Mouse (Mus musculus) brain, embryonic 18.5 days (tissue): Measurements from ENCODE around the gene Mc1r.
A peak's percentile ranks its signal among the peaks of the same experiment; 100 is the strongest.

Experiments used
- DNase-seq: peaks from one replicate; pipeline ENCODE4 v3.0.0-alpha.2; 2012; ENCODE audit warnings: low read depth, low spot score

Mc1r gene

DNA sequence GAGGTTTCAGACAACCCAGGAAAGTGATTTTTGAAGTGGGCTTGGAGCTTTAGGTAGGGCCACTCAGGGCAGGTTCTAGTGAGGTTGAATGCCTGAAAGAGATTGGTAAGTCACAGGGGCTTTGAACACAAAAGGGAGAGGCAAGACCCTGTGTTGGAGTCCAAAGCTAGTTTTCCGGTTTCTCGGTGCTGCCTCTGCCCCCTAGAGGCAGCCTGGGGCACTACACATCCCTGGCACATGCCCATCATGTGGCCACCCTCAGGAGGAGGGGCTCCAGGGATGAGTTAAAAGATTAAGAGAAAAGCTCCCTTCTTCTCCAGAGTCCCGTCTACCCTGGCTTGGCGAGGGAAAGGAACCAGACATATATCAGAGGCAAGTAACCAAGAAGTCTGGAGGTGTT, at the start of gene Mc1r:
Gene Mc1r, plus strand, starts transcription at position 322 of the 400 bp plus-strand sequence.
- no peak for DNase-seq

DNA sequence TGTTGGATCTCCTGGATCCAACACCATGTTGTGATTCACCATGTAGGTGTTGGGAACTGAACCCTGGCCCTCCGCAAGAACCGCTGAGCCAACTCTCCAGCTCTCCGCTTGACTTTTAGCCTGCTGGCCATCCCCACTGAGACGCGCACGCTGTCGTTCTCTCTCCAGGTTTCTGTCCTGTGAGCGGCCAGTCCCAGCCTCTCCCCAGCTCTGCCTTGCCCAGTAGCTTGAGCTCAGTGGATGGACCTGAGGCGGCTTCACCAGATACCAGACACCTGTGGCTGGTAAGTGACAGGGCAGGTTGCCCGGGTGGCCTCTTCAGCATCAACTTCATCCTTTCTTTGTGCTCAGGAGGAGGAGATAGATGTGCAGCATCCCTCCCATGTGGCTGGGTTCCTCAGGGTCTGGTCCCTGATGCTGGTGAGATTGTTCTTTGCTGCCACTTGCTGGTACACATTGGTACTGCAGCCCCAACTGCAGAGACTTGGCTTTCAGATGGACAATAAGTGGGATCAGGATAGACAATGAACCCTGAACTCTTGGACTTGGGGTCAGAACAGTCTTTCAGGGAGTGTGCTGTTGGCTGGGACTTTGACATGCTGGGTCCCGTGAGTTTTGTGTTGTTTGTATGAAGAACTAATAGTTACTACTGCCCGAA, 45.7 kb upstream of the Mc1r start:
- DNase-seq: peak; percentile 54

DNA sequence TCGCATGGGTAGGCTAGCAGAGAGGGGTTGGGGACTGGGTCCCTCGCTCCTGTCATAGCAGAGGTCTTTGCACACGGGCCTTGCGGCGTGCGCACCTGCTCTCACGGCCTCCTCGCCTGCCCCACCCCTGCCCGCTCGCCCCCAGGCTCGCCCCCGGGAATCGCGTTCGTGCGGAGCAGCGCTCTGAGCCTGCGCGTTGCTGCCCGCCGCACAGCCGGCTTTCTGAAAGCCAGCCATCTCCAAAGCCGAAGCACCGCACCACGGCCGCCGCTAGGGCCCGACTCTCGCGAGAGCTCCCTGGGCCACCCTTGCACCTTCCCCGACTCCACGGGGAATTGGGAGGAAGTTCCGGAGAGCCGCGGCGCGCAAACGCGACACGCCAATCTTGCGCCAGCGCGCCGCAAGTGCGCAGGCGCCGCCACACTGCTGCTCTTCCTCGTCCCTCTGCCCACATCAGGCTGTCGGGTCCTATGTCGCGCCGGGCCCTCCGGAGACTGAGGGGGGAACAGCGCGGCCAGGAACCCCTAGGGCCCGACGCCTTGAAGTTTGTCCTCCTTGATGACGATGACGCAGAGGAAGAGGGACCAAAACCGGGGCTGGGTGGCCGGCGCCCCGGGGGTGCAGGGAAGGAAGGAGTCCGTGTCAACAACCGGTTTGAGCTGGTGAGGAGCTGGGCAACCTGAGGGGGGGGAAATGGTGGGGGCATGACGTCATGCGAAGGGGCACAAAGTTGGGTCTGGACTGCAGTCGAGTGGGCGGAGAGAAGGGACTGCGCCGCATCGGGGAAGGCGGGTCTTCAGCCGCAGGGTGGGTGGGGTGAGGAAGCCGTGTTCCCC, 33.3 kb upstream of the Mc1r start, which contains the start of gene Tcf25:
Gene Tcf25, plus strand, starts transcription at position 351 of the 836 bp plus-strand sequence.
- DNase-seq: peak; percentile 93

DNA sequence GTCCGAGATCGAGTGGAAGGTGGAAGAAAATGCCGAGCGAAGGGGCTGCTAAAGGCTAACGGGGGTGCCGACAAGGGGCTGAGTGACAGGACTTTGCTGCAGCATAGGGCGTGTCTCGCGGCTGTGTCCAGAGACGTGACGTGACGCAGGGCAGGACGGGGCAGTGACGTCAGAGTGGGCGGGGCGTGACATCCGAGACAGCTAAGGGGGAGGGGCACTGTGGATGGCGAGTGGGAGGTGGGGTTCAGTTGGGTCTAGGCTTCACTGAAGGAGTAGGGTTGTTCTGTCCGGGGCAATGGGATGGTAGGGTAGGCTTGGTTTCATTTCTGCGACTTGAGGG, 32.7 kb upstream of the Mc1r start:
- DNase-seq: peak; percentile 54

DNA sequence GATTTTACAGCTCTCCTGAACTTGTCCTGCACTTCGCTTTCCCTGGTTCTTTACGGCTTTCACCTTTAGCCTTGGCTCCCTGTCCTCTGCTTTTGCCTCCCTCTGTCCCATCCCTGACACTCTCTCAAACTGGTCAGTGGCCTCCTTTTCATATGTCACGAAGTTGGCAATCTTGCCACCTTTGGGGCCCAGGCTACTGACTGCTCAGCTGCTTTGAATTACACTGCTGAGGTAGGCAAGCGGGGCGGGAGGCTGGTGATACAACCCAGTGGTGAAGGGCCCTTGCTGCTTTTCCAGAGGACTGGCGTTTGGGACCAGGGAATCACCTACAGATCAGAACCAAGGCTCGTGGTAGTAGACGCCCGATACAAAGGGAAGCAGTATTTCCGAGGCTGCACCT, 31.2 kb upstream of the Mc1r start:
- DNase-seq: no peak

DNA sequence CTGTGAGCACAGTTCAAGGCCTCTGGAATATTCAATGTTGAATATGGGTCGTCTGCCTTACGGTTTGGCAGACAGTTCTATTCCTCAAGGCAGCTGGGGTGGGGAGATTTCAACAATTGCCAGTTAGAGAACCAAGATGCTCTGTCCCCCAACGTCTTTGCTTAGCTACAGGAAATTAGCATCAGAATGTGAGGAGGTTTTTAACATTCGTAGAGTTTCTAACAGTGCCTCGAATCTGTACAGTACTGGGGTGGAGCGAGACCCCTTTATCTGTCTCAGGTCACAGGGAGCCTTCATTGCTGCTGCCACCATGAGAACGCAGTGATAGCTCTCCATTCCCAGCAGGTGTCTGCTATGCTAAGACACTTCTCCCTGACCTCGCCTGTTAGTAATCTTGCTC, 30.8 kb upstream of the Mc1r start:
- DNase-seq: no peak

DNA sequence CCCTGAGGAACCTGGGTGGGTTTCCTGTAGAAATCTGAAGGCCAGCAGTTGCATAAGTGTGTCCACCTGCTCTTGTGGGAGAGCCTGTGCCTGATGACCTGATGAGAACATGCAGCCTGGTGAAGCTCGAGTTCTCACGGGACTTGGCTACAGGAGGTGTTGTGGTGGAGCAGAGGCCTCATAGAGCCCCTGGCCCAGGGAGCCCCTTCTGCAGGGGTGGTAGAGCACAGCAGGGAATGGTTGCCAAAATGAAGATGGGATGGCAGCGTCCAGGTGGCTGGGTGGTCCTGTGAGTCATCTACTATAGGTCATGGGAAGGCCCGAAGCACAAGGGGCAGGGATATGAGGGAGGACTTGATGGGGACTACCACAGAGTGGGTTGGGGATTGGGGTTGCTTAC, 25.2 kb upstream of the Mc1r start:
- DNase-seq: no peak

DNA sequence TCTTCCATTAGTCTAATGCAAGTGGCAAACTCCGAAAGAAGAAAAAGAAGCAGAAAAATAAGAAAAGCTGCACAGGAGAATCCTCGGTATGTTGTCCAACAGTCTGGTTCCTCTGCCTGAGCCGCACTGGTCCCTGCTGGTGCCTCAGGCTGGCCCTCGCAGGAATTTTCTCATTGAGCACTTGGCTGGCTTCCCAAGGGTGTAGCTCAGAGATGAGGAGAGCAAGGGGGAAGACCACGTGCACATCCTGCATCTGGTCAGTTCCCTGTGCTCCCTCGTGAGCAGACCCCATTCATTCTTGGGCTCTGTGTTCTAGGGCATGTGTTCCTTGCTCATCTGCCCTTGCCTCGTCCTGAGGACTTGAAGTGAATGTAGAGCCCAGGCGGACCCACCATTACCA, 24.4 kb upstream of the Mc1r start:
- DNase-seq: no peak

DNA sequence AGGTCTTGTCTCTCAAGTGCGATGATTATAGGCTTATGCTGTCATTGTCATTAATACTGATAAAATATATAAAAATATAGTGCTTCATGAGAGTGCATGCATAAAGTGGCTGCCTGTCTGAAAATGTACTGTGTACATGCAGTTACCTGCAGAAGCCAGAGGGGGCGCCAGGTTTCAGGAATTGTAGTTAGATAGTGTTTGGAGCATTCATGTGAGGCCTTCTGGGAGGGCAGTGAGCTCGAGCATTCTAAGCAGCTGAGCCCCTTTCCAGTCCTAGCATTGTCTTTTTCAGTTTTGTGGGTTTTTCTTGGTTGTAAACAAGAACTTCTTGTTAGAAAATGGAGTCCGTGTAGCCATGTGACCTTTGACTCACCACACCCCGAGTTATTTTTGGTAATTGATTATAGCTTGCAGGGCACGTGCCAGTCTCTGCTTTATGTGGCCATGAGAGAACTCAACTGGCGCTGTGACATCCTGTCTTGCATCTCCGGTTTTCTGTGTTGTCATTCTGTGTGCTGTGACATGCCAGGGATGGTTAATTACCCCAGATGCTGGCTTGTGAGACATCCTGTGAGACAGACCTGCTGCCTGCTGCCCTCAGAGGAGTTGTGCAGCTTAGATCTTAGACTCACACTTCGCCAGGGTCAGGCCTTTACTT, 21.9 kb upstream of the Mc1r start:
- DNase-seq: no peak

DNA sequence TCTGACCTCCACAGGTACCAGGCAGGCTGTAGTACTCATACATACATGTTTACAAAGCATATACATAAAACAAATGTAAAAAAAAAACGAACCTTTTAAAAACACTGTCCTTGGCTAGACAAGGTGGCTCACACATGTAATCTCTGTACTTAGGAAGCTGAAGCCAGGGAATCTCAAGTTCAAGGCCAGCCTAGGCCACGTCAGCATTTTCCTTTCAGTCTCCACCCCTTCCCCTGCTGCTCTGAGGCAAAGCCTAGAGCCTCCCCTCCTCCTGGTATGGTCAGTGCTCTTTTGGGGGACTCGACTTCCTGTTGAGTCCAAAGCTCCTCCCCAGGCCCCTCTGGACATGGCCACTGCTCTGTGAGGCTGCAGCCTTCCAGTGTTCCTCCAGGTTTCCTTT, 19.9 kb upstream of the Mc1r start:
- DNase-seq: no peak

DNA sequence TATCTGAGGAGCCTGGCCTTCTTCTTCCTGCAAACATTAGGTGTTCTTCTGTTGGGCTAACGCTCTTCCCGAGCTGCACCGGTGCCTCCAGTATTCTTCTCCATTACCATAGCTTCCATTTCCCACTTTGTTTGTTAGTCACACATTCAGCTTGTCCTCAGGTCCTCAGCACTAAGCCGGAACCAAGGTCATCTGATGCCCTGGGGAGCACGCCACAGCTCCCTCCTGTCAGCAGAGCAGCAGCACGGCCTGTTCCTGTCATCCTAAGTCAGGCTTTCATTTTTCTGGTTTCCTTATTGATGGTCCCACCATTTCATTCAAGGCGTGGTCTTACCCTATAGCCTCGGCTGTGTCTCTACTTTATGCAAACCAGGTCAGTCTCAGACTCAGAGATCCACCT, 19.1 kb upstream of the Mc1r start:
- DNase-seq: no peak

DNA sequence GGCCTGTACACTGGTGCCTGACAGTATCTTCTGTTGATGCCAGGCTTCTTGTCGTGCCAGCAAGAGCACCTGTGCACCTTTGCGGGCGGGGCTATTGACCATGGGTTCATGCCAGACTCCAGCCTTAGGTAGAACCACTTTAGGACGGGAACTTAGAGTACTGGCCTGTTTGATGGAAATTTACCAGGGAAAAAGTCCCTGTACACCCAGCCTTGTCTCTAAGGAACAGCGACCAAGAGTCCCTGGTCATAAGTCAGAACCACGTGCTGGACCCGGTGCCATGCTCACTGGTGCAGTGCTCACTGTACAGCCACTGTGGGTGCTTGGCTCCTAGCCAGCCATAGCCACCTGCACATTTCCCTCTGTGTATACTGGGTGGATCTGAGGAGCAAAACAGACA, 17.9 kb upstream of the Mc1r start:
- DNase-seq: no peak

DNA sequence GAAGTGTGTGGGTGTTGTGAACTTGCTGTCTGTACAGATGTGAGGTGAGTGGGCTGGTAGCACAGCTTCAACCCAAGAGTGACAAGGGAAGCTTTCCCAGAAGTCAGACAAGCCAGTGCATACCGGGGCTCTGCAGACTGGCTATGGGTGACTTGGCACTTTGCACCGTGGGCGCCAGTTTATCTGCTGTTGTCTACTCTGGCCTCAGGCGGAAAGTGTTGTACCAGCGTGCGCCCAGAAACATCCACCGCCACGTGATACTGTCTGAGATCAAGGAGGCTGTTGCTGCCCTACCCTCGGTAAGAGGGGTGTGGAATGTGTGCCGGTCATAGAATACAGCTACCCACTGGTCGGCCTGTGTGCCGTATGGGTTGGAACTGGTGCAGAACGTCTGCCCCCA, 8.6 kb upstream of the Mc1r start:
- DNase-seq: no peak

DNA sequence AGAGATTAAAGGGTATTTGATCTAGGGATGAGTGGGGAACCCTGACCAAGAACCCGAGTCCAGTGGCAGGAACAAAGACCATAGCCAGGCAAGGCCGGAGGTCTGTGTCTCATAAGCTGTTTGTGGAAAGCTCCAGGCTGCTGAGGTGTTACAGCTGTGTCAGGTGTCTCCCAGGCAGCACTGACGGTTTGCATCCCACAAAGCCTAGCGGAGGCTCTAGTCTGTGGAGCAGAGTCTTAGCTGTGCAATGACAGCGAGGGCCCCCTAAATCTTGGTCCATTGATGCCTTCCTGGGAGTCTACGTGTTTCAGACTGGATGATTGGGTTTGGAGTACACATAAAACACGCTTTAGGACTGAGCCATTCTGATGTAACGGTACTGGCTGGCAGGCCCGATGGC, 5.0 kb upstream of the Mc1r start:
- no peak for DNase-seq

DNA sequence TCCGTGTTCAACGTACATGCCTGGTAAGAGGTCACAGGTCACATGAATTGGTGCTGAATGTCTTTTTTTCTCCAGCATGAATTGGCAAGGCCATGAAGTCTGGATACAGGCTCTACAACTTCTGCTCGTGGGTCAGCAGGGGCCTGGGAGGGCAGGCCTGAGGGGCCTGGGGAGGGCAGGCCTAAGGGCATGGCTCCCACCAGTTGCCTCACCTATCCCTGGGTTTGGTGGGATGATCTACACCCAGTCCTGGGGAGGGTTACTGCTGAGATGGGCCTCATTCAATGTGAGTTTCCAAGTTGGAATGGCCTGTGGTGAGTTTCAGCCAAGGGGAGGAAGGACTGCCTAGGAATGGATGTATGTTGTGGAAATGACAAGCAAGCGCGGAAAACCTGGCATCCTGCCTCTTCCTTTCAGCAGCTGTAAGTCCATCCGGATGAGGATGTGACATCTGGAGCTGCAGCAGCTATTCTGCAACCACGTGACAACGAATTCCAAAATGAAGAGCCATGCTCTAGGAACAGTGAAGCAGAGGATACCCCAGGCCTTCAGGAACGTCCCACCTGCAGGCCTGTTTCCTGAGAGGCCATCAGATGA, 4.1 kb upstream of the Mc1r start:
- no peak for DNase-seq

DNA sequence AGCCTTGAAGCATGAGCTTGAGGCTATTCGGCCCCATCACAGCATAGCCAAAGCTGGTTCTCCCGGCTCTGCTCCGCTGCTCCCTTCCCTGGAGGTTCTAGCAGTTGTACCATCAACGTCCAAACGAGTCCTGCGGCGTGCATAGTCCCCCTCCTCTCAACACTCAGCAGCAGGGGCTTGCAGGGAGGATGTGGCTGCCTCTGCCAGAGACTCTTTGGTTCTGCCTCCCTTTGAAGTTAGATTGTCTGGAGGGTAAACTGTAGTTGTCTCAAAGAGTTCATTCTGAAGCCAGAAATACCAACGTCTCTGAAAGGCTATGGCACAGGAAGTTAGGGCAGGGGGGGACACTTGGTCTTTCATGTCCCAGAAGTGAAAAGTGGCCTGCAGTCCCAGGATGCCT, 2.4 kb upstream of the Mc1r start:
- no peak for DNase-seq

DNA sequence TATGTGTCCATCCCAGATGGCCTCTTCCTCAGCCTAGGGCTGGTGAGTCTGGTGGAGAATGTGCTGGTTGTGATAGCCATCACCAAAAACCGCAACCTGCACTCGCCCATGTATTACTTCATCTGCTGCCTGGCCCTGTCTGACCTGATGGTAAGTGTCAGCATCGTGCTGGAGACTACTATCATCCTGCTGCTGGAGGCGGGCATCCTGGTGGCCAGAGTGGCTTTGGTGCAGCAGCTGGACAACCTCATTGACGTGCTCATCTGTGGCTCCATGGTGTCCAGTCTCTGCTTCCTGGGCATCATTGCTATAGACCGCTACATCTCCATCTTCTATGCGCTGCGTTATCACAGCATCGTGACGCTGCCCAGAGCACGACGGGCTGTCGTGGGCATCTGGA, 705 bp downstream of the Mc1r start:
- no peak for DNase-seq

DNA sequence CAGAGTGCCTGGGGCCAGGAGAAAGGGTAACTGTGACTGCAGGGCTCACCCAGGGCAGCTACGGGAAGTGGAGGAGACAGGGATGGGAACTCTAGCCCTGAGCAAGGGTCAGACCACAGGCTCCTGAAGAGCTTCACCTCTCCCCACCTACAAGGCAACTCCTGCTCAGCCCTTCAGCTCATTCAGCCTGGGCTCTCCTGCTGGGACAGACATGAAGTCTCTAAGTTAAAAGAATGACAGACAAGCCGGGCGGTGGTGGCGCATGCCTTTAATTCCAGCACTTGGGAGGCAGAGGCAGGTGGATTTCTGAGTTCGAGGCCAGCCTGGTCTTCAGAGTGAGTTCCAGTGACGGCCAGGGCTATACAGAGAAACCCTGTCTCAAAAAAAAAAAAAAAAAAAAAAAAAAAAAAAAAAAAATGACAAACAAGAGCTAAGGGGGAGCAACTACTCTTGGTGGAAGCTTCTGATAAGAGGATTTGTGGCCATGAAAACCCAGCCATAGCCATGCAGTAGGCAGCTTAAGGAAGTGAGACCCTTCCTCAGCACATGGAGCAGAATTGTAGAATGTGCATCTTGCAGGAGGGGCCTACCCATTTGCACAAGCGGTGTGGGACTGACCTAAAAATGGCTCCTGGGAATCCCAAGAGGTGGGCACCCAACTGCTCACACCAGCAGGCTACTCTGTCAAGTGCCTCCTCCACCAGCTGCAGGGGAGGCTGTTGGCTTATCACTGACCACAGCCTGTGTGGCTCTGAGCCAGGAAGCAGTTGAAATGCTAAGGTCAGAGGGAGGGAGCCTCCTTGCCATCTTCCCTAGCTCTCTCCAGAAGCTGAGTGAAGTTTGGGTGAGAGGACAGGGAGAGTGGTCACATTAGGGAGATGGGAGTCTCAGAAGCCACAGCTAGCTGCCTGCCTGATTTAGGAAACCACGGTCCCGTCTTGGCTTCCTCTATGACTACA, 2.0 kb downstream of the Mc1r start:
- DNase-seq: no peak

DNA sequence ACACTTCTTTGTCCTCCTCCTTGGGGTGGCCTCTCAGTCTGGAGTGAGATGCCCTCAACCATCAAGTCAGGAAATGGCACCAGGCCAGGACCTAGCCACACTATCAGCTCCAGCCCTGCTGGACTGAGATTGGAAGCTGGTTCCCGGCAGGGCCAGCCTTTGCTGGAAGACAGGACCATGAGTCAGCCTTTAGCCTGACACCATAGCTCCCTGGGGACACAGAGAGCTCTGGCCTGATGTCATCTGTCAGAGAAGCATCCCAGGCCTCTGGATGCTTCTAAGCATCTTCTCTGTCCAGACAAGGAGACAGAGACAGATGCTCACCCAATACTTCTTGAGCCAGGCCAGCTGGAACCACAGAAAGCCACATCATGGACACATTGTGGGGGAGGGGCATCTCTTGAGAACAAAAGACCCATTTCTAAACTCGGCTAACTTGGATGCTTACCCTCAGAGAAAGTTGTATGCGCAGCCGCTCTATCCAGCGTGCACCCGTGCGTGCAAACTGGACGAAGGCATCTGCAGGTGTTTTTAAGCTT, 3.2 kb downstream of the Mc1r start:
- DNase-seq: no peak

DNA sequence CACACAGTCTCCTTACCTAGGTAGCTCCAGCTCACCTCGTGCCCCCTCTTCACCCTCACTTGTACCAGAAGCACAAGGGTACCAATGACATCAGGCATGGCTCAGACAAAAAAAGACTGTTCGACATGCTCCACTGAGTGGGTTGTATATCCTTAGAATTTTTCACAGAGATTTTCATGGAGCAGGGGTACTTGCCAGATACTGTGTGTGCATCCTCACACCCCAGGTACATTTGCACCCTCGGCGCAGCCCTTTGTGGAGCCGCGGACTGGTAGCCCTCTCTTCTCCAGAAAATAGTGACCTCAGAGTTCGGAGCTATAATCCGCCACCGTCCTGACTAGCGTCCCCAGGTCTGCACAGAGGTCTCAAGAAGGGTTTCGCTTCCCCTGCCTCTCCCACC, 3.9 kb downstream of the Mc1r start:
- no peak for DNase-seq

DNA sequence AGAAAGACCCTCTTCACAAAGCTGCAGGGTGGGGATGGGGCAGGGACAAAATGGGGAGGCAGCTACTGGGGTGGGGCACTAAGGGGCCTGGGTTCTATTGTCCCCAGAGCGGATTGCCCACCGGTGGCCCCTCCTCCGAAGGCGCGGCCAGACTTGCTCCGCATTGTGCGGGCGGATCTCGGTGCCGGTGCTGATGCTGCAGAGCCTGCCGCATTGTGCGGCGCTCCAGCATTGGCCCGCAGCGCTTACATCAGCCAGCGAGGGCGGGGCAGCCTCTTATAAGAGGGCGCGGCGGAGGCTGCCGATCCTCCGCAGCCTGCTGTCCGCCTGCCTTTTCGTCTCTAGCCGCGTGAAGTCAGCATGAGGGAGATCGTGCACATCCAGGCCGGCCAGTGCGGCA, 4.3 kb downstream of the Mc1r start, which contains the start of gene Tubb3:
Gene Tubb3, plus strand, starts transcription at position 179 of the 400 bp plus-strand sequence.
- DNase-seq: peak; percentile 96
